Mouse (Mus musculus): ENCODE results near the gene Map3k4. TPM values are rescaled to one million over a fixed set of nuclear protein-coding genes. Genes with fewer than 3 reads are reported as not detected.
A peak's percentile ranks its signal among the peaks of the same experiment; 100 is the strongest.

The Map3k4 gene
- total and polyA plus RNA-seq, 2 experiments from 2014 or later: 36.2 to 52.2 TPM

DNA sequence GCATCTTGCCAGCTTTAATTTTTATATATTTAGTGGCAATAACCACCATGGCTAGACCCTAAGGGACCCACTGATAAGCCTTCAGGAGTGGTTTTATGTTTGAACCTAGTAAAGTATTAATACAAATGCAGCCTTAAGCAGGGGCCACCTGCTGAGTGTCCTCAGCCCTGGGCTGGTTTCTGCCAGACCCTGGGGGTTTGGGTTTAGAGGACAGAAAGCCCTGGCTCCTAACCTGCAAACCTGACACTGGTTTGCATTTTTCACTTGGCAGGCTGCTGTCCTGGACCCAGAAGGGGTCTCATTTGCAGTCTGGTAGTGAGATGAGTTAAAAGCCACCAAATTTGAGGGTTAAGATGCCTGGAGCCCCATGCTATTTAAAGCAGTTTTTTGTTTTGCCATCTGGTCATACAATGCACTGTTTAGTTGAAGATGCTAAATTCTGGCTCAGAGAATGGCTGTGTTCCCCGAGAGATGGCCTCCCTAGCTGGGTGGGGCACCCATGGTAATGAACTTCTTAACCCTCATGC, 111.5 kb downstream of the Map3k4 start:
- H3K9ac ChIP-seq (replicated peaks; ENCODE audit: low read length): no peak overlapping the region
- H3K27ac ChIP-seq: no peak overlapping the region
- H3K36me3 ChIP-seq (ENCODE audit: insufficient read depth, low read length): peaks cover 12% of the 10 kb centered on the region; the same call in 1 of the 2 replicates
- H3K4me3 ChIP-seq (ENCODE audit: low read length): no peak overlapping the region
- TF ChIP-seq CTCF (IDR thresholded peaks at IDR 0.05; ENCODE audit: low read depth): no peak
- 11% methylated on average over 1 of the region's 1 CpGs for WGBS
- H3K4me1 ChIP-seq (ENCODE audit: insufficient read depth, low read length): peaks cover 26% of the 10 kb centered on the region
- no peaks in the 10 kb centered on the region for H3K27me3 ChIP-seq (ENCODE audit: insufficient read depth, low read length)
- H3K9me3 ChIP-seq (ENCODE audit: low read length): no peaks in the 10 kb centered on the region
- ATAC-seq: no peak
- H3K4me2 ChIP-seq (ENCODE audit: low read depth, low read length): no peak overlapping the region
- DNase-seq (ENCODE audit: low spot score): no peak

DNA sequence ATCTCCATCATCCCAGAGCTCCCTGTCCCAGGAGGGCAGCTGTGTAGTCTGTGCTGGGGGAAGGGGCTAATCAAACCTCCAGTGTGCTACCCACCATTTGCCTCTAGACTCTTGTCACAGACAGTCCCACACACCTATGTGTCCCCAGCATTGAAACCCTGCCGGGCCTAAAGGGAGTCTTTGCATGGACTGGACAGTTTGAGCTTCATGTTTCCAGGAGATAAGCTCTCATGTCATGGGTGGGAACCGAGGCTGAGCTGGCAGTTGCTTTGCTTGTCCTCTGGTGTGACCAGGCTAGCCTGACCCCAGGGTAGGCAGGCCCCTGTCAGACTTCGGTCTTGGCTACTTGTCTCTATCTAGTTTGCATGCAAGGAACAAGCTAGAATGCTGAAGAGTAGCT, 112.3 kb downstream of the Map3k4 start:
- Histone ChIP-seq H3K4me1 (ENCODE audit: insufficient read depth, low read length) (peaks cover 26% of the 10 kb centered on the region), H3K4me3 (ENCODE audit: low read length) (no peak overlapping the region), H3K4me2 (ENCODE audit: low read depth, low read length) (no peak overlapping the region), H3K36me3 (ENCODE audit: insufficient read depth, low read length) (peaks cover 11% of the 10 kb centered on the region; the same call in 1 of the 2 replicates), H3K27me3 (ENCODE audit: insufficient read depth, low read length) (no peaks in the 10 kb centered on the region), H3K27ac (peak overlapping the region; percentile 5; the same call in 1 of the 2 replicates), H3K9ac (replicated peaks; ENCODE audit: low read length) (no peak overlapping the region), H3K9me3 (ENCODE audit: low read length) (no peaks in the 10 kb centered on the region)
- no peak for TF ChIP-seq CTCF (IDR thresholded peaks at IDR 0.05; ENCODE audit: low read depth)
- 51% methylated on average over 3 of the region's 3 CpGs for WGBS
- no peak for ATAC-seq
- no peak for DNase-seq (ENCODE audit: low spot score)

DNA sequence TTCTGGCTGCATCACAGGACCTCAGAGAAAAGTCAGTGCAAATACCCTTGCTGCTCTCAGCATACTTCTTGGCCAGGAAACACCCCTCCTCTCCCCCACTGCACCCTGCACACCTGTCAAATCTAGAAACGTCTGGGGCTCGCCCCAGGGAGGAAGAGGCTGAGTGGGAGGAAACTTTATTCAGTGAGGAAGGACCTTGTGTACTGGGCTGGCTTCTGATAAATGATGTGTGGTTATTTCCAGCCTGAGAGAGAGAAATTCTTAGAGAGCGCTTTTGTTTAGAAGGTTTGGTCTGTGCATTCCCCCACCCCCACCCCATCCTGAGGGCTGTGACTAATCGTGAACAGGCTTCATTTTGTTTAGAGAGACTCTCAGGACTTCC, 112.9 kb downstream of the Map3k4 start:
- DNase-seq (ENCODE audit: low spot score) (peak; percentile 29), ATAC-seq (peak; percentile 27; the same call in 1 of the 2 replicates)
- Histone ChIP-seq H3K9me3 (ENCODE audit: low read length) (no peaks in the 10 kb centered on the region), H3K27me3 (ENCODE audit: insufficient read depth, low read length) (no peaks in the 10 kb centered on the region), H3K4me1 (ENCODE audit: insufficient read depth, low read length) (peaks cover 26% of the 10 kb centered on the region), H3K27ac (peak overlapping the region; percentile 5; the same call in 1 of the 2 replicates), H3K4me3 (ENCODE audit: low read length) (no peak overlapping the region), H3K36me3 (ENCODE audit: insufficient read depth, low read length) (peaks cover 6% of the 10 kb centered on the region; the same call in 1 of the 2 replicates), H3K9ac (replicated peaks; ENCODE audit: low read length) (no peak overlapping the region), H3K4me2 (ENCODE audit: low read depth, low read length) (no peak overlapping the region)
- no peak for TF ChIP-seq CTCF (IDR thresholded peaks at IDR 0.05; ENCODE audit: low read depth)
- 21% methylated on average over 4 of the region's 4 CpGs for WGBS

DNA sequence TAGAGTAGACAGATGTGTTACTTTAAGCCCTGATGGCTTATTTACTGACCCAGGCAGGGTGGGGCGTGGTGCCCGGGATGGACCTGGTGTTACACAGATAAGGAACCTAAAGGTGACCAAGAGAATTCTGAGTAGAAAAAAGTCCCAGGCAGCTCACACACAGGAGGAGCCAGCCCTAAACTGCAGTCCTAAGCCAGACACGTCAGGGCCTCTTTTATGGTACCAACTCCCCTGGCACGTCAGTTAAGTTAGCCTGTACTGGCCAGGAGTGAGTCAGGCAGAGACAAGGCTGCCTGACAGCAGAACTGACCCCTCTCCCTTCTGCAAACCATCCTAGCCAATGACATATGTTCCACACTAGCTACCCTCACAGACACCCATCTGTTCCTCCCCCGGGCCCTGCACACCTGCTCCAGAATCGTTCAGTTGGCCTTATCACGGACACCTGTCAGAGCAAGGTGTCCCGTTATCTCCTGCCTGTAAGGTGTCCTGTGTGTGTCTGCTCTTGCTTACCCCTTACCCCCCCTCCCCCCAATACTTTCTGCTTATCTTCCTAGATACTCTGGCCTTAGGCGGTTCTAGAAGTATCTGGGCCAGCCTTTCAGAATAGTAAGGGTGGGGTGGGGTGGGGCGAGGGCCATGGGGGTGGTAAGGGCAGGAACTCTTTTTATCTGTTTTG, 113.4 kb downstream of the Map3k4 start:
- Histone ChIP-seq H3K4me1 (ENCODE audit: insufficient read depth, low read length) (peaks cover 26% of the 10 kb centered on the region), H3K4me3 (ENCODE audit: low read length) (no peak overlapping the region), H3K36me3 (ENCODE audit: insufficient read depth, low read length) (peaks cover 3% of the 10 kb centered on the region; the same call in 1 of the 2 replicates), H3K4me2 (ENCODE audit: low read depth, low read length) (no peak overlapping the region), H3K27me3 (ENCODE audit: insufficient read depth, low read length) (no peaks in the 10 kb centered on the region), H3K9ac (replicated peaks; ENCODE audit: low read length) (no peak overlapping the region), H3K9me3 (ENCODE audit: low read length) (no peaks in the 10 kb centered on the region), H3K27ac (0 out of 2 replicates have a peak overlapping the region, but pooled peaks have one; percentile 5)
- 48% methylated on average over 10 of the region's 10 CpGs for WGBS
- ATAC-seq (no peak), DNase-seq (ENCODE audit: low spot score) (no peak)
- TF ChIP-seq CTCF (IDR thresholded peaks at IDR 0.05; ENCODE audit: low read depth): no peak

DNA sequence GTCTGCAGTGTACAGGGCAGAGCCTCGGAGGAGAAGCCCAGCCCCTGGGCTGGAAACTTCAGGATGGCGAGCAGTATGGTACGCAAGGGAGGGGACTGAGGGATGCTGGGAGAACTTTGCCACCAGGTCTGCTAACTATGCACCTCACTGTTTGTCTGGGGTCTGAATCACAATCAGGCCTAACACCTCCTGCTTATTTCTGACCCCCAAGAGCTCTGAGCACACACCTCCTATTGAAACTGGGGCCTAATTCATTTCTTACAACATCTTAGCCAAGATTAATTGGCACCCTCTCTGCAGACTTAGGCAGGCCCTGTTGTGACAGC, 113.9 kb downstream of the Map3k4 start:
- no peak for TF ChIP-seq CTCF (IDR thresholded peaks at IDR 0.05; ENCODE audit: low read depth)
- H3K4me2 ChIP-seq (ENCODE audit: low read depth, low read length): no peak overlapping the region
- no peaks in the 10 kb centered on the region for H3K27me3 ChIP-seq (ENCODE audit: insufficient read depth, low read length)
- no peaks in the 10 kb centered on the region for H3K36me3 ChIP-seq (ENCODE audit: insufficient read depth, low read length)
- H3K4me3 ChIP-seq (ENCODE audit: low read length): no peak overlapping the region
- 0 out of 2 replicates have a peak overlapping the region, but pooled peaks have one; percentile 5 for H3K27ac ChIP-seq
- peaks cover 31% of the 10 kb centered on the region for H3K4me1 ChIP-seq (ENCODE audit: insufficient read depth, low read length)
- ATAC-seq (no peak), DNase-seq (ENCODE audit: low spot score) (no peak)
- WGBS: 78% methylated on average over 3 of the region's 3 CpGs
- H3K9ac ChIP-seq (replicated peaks; ENCODE audit: low read length): no peak overlapping the region
- H3K9me3 ChIP-seq (ENCODE audit: low read length): no peaks in the 10 kb centered on the region

DNA sequence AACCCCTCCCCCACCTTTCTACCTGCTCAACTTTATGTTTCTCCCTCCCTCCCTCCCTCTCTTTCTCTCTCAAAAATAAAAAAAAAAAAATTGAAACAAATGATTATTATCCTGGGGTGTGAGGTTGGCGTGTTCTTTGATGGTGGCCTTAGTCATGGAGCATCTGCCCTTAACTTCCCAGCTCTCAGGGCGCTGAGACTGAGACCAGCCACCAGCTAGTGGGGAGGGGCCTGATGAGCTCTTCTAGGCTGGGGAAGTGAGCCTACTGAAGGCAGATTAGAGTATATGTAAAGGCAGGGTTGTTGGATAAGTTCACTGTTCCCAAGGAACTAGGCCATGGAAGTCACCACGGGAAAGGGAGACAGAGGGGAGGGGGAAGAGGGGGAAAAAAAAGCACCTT, 114.3 kb downstream of the Map3k4 start:
- H3K36me3 ChIP-seq (ENCODE audit: insufficient read depth, low read length): no peaks in the 10 kb centered on the region
- H3K27me3 ChIP-seq (ENCODE audit: insufficient read depth, low read length): no peaks in the 10 kb centered on the region
- no peak for TF ChIP-seq CTCF (IDR thresholded peaks at IDR 0.05; ENCODE audit: low read depth)
- 78% methylated on average over 3 of the region's 3 CpGs for WGBS
- H3K4me3 ChIP-seq (ENCODE audit: low read length): no peak overlapping the region
- no peak overlapping the region for H3K4me2 ChIP-seq (ENCODE audit: low read depth, low read length)
- peaks cover 33% of the 10 kb centered on the region for H3K4me1 ChIP-seq (ENCODE audit: insufficient read depth, low read length)
- ATAC-seq (no peak), DNase-seq (ENCODE audit: low spot score) (no peak)
- H3K9ac ChIP-seq (replicated peaks; ENCODE audit: low read length): no peak overlapping the region
- no peaks in the 10 kb centered on the region for H3K9me3 ChIP-seq (ENCODE audit: low read length)
- no peak overlapping the region for H3K27ac ChIP-seq

DNA sequence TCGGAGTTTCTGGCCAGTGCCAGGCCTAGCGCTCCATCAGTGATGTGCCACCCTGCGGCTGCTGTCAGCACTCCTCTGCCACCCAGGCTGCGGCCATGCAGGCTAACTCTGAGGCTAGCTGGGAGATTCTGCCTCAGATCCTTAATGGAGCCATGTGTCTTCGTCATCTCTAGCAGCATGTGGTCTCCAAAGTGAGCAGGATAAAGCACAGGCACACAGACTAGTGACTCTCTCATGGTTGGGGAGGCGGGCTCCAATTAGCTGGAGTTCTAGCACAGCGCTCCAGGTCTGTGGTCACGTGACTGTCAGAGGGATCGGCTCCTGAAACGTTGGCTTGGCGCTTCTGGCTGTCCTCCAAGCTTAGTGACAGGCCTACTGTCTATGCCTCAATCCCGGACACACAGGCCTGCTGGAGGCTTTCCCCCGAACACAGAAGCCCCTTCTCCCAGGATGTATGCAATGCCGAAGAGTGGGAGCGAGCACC, 115.1 kb downstream of the Map3k4 start:
- Histone ChIP-seq H3K4me1 (ENCODE audit: insufficient read depth, low read length) (peaks cover 33% of the 10 kb centered on the region), H3K4me2 (ENCODE audit: low read depth, low read length) (no peak overlapping the region), H3K9me3 (ENCODE audit: low read length) (no peaks in the 10 kb centered on the region), H3K27me3 (ENCODE audit: insufficient read depth, low read length) (no peaks in the 10 kb centered on the region), H3K4me3 (ENCODE audit: low read length) (no peak overlapping the region), H3K9ac (replicated peaks; ENCODE audit: low read length) (no peak overlapping the region), H3K27ac (no peak overlapping the region; the same call in 1 of the 2 replicates), H3K36me3 (ENCODE audit: insufficient read depth, low read length) (peaks cover 4% of the 10 kb centered on the region; the same call in 1 of the 2 replicates)
- DNase-seq (ENCODE audit: low spot score) (peak; percentile 83), ATAC-seq (peak; percentile 76)
- peak; percentile 54 for TF ChIP-seq CTCF (IDR thresholded peaks at IDR 0.05; ENCODE audit: low read depth)
- 27% methylated on average over 15 of the region's 15 CpGs for WGBS
